Mouse (Mus musculus) kidney, adult 11 months (tissue): ENCODE measurements at regions not wholly inside any gene's neighbourhood (a gene's known extent, or its start where the extent isn't known, plus 50 kb on each side); places are given as distances from the start of the nearest gene placed in this dataset.
"Not testable (repeated sequence)": the region's sequence is repeated elsewhere in the genome, so short reads cannot be mapped to it uniquely, and the experiment has no call there.

Source experiments
- DNase-seq: peaks from one replicate; pipeline ENCODE4 v3.0.0; 2022

- DNase-seq: no peak
Observed at GRCm38 (mm10) chr1:105900158-105900557, 90.0 kb upstream of the Zcchc2 start.

- no peak for DNase-seq
Observed at GRCm38 (mm10) chr1:105900920-105901319, 89.3 kb upstream of the Zcchc2 start.

- no peak for DNase-seq
Observed at GRCm38 (mm10) chr1:105903286-105904115, 86.7 kb upstream of the Zcchc2 start.

GRCm38 (mm10) chr1:105904737-105905136 is 85.5 kb upstream of the Zcchc2 start:
- DNase-seq: no peak

- no peak for DNase-seq
Observed at GRCm38 (mm10) chr1:105905785-105906426, 84.3 kb upstream of the Zcchc2 start.

- DNase-seq: peak; percentile 26
Observed at GRCm38 (mm10) chr1:105906427-105906798, 83.8 kb upstream of the Zcchc2 start.

GRCm38 (mm10) chr1:105908029-105908876 is 82.0 kb upstream of the Zcchc2 start:
- peak; percentile 45 for DNase-seq

- DNase-seq: no peak
Observed at GRCm38 (mm10) chr1:105909121-105909520, 81.1 kb upstream of the Zcchc2 start.

GRCm38 (mm10) chr1:105911714-105912113 is 78.5 kb upstream of the Zcchc2 start:
- no peak for DNase-seq

GRCm38 (mm10) chr1:105921842-105922241 is 68.4 kb upstream of the Zcchc2 start:
- DNase-seq: no peak

GRCm38 (mm10) chr1:105922586-105922985 is 67.6 kb upstream of the Zcchc2 start:
- no peak for DNase-seq

GRCm38 (mm10) chr1:105923001-105923400 is 67.2 kb upstream of the Zcchc2 start:
- peak; percentile 12 for DNase-seq

GRCm38 (mm10) chr1:105925617-105926370 is 64.4 kb upstream of the Zcchc2 start:
- no peak for DNase-seq

GRCm38 (mm10) chr1:105926871-105927270 is 63.3 kb upstream of the Zcchc2 start:
- DNase-seq: no peak

- DNase-seq: no peak
Observed at GRCm38 (mm10) chr1:105930841-105931240, 59.4 kb upstream of the Zcchc2 start.

- DNase-seq: not testable (repeated sequence)
Observed at GRCm38 (mm10) chr1:105934171-105934570, 56.0 kb upstream of the Zcchc2 start.
